Mouse (Mus musculus): ENCODE data around the gene Gtpbp1.

DNA sequence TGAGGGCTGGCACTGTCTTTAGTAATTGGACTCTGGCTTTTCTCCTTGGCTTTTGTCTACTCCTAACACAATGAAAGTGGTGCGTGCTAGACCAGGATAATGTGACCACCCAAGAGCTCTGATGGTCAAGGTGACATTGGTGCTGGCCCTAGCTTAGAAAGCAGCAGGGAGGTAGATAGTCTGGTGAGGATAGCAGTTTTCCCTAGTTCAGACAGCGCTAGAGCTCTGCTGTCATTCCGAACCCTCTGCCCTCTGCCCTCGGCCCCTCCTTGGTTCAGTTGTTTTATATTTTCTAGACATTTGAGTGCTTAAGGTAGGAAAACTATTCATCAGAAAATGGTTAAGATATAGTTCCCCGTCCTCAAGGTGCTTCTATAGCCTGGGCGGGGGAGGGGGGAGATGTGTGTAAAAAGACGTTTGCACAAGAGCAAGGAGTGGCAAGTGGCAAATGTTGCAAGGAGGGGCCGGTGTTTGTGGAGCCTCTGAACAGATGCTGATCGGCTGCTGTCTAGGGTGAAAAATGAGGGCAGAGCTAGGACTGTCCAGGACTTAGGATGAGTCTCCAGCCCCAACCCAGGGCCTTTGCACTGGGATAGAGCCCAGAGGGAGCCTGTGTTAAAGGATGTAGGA is 7.0 kb downstream of the Gtpbp1 start:
- TF ChIP-seq GATA1 (IDR thresholded peaks at IDR 0.05; ENCODE audit: low read length) (no peak), TAL1 (IDR thresholded peaks at IDR 0.05; ENCODE audit: low read length) (no peak)

Measured in erythroblast, embryonic 14.5 days (primary cell).